Mouse (Mus musculus): ENCODE measurements at regions not wholly inside any gene's neighbourhood (a gene's known extent, or its start where the extent isn't known, plus 50 kb on each side); places are given as distances from the start of the nearest gene placed in this dataset.
A peak's percentile ranks its signal among the peaks of the same experiment; 100 is the strongest.

DNA sequence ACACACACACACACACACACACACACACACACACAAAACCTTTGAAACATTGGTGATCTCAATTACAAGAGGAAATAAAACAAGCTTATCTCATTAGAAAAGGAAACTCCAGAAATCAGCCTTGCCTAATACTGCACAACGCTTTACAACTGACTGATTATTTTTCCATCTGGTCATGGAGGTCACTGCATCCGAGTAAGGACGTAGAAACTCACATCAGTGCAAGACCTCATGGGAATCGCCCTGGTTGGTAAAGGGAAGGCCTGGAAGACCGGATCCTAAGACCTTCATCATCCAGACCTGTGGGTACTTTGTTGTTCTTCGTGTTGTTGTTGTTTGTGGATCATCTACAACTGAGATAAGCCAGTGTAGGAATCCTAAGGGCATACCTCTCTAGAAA is 77.8 kb upstream of the Sestd1 start:
- no peak for DNase-seq (ENCODE audit: low read depth, low spot score)

DNA sequence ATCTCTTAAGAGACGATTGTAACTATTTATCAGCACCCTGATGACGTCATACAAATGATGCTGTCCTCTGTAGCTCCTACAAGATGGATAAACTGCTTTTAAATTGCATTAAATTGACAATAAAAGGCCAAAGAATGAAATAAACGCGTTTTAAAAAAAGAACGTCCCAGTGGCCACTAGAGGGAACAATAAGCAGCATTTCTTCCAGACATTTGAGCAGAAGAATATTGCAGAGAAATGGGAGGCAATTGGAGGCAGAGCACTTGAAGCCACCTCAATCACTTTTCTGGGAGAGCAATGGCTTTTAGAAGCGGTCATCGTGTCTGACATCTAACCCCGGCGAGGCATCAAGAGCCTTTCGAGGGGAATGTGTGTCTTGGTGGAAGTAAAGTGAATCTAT is 76.4 kb upstream of the Sestd1 start:
- no peak for DNase-seq (ENCODE audit: low read depth, low spot score)

DNA sequence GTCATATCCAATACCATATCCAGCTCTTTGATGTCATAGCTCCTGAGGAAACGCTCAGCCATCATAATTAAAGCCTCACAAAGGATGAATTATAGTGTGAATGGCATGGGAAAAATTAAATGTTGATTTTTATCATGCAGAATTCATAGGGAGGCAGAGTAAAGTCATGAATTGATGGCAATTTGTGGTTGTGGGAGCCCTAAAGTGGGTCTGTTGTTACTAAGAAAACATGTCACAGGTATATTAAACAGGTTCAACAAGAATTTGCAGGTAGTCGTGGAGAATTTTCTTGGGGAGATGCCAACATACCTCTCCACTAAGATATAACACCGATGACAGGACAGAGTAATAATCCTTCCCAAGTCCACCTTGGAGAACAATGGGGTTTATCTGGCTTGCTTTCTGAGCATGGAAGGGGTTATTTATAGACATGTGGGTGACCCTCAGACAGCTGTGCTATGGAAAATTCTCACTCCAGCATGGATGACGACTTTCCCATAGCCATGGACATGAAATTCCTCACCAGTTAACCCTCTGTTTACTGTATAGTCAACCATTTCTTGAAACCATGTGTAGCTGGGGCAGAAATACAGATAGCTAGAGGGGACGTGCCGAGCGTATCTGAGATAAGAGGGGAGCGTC is 71.7 kb upstream of the Sestd1 start:
- no peak for DNase-seq (ENCODE audit: low read depth, low spot score)

DNA sequence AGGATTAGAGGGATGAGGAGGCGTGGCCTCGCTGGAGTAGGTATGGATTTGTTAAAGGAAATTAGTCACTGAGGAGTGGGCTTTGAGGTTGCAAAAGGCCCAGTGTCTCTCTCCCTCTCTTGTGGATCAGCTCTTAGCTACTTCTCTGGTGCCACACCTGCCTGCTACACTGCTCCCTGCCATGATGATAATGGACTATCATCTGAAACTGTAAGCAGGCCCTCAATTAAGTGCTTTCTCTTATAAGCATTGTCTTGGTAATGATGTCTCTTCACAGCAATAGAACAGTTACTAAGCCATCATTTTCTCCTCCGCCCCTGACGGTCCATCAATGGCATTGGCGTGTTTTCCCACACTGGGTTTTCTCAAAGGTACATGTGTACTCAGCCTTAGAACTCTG is 66.6 kb upstream of the Sestd1 start:
- DNase-seq (ENCODE audit: low read depth, low spot score) = no peak

DNA sequence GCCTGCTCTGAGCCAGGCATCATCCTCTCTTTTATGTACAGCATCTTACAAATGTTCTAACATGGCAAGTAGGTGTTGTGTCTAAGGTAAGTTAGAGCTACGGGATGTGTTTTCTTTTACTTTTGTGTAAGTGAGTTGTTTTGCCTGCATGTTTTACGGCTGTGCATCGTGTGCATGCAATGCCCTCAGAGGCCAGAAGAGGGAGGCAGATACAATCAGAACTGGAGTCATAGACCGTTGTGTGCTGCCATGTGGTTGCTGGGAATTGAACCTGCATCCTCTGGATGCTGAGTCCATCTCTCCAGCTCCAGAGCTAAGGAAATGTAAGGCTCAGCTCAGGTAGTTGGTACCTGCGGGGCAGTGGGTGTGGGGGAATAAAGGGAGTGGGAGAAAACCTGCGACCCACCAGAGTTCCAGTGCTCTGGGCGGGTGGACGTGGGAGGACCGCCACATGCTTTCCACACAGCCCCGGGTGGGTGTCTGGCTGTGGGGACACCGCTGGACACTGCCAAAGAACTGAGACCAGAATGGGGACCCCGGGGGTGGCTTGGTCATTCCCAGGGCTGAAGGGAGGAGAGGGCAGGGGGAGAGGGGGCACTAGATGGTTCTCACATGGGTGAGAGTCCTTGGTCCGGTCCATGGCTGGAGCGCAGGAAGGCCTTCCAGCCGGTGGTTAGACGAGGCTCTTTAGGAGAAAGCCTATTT is 63.5 kb upstream of the Sestd1 start:
- DNase-seq (ENCODE audit: low read depth, low spot score) = peak; percentile 82

DNA sequence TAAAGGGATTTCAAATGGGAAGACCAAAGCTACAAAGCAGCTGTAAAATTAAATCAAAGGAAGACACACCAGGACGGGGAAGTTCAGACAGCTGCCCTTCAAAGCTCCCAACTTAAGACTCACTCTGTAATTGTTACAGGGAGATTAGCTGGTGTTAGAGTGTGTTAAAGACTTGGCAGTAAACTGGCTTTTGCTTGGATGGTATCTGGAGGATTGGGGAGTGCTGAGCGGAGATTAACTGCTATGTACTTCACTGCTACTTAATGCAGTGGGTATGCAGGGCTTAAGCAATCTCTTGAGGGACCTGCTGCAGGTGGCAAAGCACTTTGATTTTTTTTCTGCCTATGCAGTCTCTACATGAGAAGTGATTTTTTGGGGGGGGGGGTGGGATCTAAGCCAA is 62.0 kb upstream of the Sestd1 start:
- DNase-seq (ENCODE audit: low read depth, low spot score) = no peak

DNA sequence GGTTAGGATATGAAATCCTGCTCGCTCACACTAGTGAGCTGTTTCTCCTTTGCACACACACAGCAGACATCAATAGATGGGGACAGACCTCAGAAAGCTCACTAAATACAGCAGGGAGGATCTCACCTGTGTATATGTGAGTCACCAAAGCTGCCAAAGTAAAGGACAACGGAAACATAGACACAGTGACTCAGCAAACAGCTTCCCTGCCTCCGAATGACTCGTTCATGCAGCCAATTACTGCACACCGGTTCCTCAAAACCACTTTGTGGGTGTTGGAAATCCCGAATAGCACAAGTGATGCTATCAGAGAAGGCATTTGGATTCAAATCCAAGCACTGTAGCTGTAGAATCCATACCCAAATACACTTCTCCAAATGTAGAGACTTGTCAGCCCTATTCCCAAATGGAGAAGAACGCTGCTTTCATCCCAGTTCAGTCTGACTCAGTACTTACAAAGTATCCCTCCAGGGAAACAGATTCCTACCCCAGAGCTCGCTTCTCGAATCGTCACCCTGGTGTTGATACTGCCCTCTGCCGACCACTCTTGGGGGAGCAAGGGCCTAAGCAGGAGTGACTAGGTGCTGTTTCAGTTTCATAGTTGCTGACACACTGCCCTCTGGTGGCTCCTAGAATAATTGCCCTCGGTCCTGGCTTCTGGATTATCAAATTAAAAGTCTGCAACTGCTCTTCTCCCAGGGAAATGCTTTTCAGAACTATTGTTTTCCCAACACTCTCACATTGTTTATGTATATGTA is 61.4 kb upstream of the Sestd1 start:
- DNase-seq (ENCODE audit: low read depth, low spot score) = peak; percentile 95

DNA sequence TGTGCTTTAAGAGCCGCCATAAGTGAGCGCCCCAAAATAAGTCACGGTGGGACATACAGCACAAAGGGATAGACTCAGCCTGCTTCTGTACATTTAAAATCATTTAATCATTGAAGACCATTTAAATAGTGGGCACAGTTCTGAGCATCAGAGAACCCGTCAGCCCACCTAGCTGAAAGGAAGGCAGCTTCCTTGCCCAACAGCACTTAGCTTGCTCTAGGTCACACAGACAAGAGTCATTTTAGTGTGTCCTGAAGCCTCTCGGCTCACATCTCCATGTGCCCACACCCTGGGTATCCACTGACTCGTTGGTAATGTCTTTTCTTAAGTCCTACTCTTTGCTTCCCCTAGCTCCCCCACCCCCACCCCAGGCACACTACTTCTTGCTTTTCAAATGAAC is 59.7 kb upstream of the Sestd1 start:
- DNase-seq (ENCODE audit: low read depth, low spot score) = no peak

DNA sequence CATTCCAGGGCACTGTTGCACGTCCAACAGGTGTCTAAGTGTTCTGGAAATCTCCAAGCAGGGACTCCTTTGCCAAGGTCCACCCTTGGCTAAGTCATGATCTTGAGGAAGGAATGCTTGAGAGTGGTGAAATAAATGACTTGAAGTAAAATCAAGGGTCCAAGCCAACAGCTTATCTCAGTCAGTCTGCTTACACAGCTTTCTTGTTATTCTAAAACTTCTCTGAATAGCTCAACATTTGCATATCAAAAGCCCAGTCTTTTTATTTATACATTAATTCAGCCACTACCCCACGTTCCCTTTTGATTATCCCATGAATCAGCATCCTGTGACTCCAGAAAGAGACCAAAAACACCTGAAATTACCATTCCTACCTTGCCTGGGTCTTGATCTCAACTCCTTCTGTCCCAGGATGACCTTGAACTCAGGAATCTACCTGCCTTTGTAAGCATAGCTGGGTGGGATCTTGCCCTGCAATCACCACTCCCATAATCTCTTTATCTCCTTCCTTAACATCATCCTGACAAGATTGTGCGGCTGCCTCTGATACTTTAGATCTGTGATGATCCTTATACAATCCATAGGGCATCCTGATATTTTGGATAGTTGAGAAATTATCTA is 57.5 kb upstream of the Sestd1 start:
- peak; percentile 76 for DNase-seq (ENCODE audit: low read depth, low spot score)

DNA sequence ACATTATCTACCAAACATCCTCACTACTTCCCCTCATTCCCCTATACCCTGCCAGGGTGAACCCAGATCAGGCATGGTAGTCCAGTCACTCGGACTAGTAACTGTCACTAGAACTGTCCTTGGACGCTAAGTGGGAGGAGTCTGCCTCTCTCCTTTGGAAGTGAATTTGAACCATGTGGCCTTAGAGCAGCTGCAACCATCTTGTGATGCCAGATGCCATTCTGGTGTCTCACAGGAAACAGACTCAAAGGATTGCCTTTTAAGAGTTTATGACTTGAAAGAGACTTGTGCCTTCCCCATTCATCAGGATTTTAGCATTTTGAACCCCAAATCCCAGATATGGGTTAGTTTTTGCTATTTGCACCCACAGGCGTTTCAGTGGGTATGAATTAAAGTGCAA is 56.9 kb upstream of the Sestd1 start:
- DNase-seq (ENCODE audit: low read depth, low spot score) = peak; percentile 42

DNA sequence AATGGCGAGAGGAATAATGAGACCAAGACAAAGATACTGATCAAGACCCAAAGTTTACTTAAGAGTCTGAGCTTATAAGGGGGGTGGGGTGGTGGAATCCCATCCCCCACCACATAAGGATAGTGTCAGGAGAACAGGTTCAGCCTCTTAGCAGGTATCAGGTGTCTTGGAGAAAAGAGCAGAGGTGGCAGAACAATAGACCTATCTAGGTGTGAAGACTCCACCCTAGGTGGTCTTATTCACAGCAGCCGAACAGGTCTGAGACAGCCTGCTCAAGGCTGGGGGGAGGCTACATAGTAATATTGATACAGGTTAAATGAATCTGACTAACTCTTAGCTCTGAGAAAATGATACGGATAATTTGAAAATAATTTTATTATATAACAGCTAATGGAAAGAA is 56.4 kb upstream of the Sestd1 start:
- peak; percentile 82 for DNase-seq (ENCODE audit: low read depth, low spot score)

DNA sequence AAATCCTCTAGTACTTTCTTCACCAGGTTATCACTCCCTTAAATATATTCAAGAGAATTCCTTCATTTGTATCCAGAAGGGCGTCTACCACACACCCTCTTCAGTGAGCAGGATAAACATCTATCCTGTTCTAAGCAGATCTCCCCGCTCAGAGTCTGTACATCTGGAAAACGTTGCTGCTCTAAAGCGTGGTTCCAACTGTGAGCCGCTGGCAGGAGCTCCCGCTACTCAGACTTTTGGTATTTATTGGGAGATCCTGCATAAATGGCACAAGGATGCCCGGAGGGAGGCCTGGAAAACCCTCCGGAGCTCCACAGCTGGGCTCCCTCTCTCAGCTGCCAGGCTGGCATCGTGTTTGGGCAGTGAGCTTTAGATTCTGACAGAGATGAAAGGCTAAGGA is 54.3 kb upstream of the Sestd1 start:
- DNase-seq (ENCODE audit: low read depth, low spot score) = peak; percentile 33

DNA sequence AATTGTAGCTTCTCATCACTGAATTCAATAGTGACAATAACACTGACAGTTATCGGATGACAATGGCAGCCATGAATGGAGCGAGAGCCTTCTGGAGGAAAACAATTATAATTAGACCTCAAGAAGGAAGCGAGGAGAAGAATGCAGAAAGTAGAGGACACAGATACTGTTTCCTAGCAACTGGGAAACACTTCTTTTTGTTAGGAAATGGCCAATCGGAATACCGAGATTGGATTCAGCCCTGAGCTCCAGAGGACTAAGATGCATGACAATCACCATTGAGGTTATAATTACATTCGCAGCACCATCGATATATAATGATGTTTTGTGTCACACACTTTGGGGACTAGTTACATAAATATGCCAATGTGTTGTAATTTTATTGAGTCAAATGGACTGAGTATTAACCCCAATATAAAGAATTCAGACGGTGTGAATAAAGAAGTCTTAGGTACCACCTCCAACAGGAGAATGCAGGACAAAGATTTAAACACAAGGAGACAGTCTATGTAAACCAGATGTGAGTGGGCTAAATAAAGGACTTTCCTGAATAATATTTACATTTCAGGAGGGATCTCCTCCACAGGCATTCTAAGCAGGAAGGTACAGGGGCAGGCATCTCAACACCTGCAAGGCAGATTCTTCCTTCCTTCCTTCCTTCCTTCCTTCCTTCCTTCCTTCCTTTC is 53.1 kb upstream of the Sestd1 start:
- DNase-seq (ENCODE audit: low read depth, low spot score) = peak; percentile 27

Measured in ES-CJ7 (cell line).